Mouse (Mus musculus) E14TG2a.4 (cell line): ENCODE data around the gene Taf11.

ENCODE experiments used
- CTCF ChIP-seq: conservative IDR thresholded peaks from 2 replicates; pipeline ENCODE4 v1.5.1; 2014; ENCODE audit warnings: low read length
- NANOG ChIP-seq: IDR thresholded peaks from 2 replicates; pipeline ENCODE4 v1.6.1; 2014; ENCODE audit warnings: borderline replicate concordance, low read length, mixed read lengths
- POU5F1 ChIP-seq: IDR thresholded peaks from 2 replicates; pipeline ENCODE4 v1.6.1; 2014; ENCODE audit warnings: low read length, borderline replicate concordance

GRCm38 (mm10) chr17:27941698-27942097 lies 32.1 kb upstream of the Taf11 start:
- no peak for TF ChIP-seq CTCF
- TF ChIP-seq NANOG, result no peak
- no peak for TF ChIP-seq POU5F1
